Mouse (Mus musculus): ENCODE results near the gene Ufc1. TPM values are rescaled to one million over a fixed set of nuclear protein-coding genes. Genes with fewer than 3 reads are reported as not detected.

Gene Ufc1
- total and polyA plus RNA-seq, 2 experiments from 2014 or later: 83.7 to 128 TPM

DNA sequence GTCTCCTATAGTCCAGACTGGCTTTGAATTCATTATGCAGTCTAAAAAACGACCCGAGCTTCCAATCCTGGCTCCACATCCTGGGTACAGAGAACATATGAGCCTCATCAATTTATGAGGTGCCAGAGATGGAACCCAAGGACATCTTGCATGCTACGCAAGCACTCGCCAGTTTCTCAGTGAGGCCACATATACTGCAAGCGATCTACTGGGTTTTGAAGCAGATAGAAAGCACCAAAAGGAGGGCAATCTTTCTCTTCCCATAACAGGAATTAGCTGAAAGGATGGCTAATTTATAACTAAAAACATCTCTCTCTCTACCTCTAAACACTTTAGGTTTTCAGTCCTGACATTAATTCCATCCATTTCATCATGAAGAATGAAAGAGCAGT is 922 bp downstream of the Ufc1 start:
- peak overlapping the region; percentile 68 for H3K4me2 ChIP-seq (ENCODE audit: low read depth, low read length, poor library complexity, severe bottlenecking)
- H3K9ac ChIP-seq (replicated peaks; ENCODE audit: low read length, poor library complexity, severe bottlenecking): peak overlapping the region; percentile 94
- peak overlapping the region; percentile 66 for H3K4me3 ChIP-seq (ENCODE audit: low read depth, low read length)
- TF ChIP-seq CTCF (IDR thresholded peaks at IDR 0.05): no peak
- H3K27me3 ChIP-seq (ENCODE audit: insufficient read depth, low read length): peaks cover 12% of the 10 kb centered on the region
- 0 out of 2 replicates have a peak, but pooled peaks cover 5% of the 10 kb centered on the region for H3K36me3 ChIP-seq (ENCODE audit: insufficient read depth, low read length)
- DNase-seq (ENCODE audit: low spot score): no peak
- no peak for ATAC-seq (ENCODE audit: low FRiP score)
- no peaks in the 10 kb centered on the region for H3K4me1 ChIP-seq (ENCODE audit: insufficient read depth, low read length)
- H3K27ac ChIP-seq (ENCODE audit: low read depth, low read length): peak overlapping the region; percentile 93
- no peaks in the 10 kb centered on the region for H3K9me3 ChIP-seq (ENCODE audit: low read length)
- WGBS: 43% methylated on average over 5 of the region's 5 CpGs

DNA sequence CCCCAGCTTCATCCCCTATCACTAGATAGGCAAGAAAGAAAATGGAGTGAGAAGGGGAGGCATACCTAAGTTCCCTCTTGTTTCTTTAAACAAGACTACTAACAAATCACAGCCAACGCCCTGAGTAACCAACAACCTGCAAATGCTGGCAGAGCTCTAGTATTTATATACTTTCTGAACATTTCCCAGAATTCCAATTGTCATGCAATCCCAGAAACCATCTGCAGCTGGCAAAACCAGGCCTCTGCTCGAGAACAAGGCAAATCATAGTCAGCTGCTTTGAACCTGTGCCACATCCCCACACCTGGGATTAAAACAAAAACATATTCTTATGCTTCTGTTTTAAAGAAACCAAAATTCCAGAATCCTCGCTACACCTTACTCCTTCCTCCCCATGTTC is 1.5 kb downstream of the Ufc1 start:
- Histone ChIP-seq H3K9ac (replicated peaks; ENCODE audit: low read length, poor library complexity, severe bottlenecking) (no peak overlapping the region; the same call in 1 of the 2 replicates), H3K4me1 (ENCODE audit: insufficient read depth, low read length) (0 out of 2 replicates have a peak, but pooled peaks cover 2% of the 10 kb centered on the region), H3K36me3 (ENCODE audit: insufficient read depth, low read length) (0 out of 2 replicates have a peak, but pooled peaks cover 9% of the 10 kb centered on the region), H3K4me2 (ENCODE audit: low read depth, low read length, poor library complexity, severe bottlenecking) (peak overlapping the region; percentile 68; the same call in 1 of the 2 replicates), H3K9me3 (ENCODE audit: low read length) (no peaks in the 10 kb centered on the region), H3K27ac (ENCODE audit: low read depth, low read length) (peak overlapping the region; percentile 93; the same call in 1 of the 2 replicates), H3K4me3 (ENCODE audit: low read depth, low read length) (peak overlapping the region; percentile 66), H3K27me3 (ENCODE audit: insufficient read depth, low read length) (peaks cover 12% of the 10 kb centered on the region)
- WGBS: 88% methylated on average over 3 of the region's 3 CpGs
- TF ChIP-seq CTCF (IDR thresholded peaks at IDR 0.05): no peak
- DNase-seq (ENCODE audit: low spot score) (no peak), ATAC-seq (ENCODE audit: low FRiP score) (no peak)

GRCm38 (mm10) chr1:171288328-171288727 is 6.5 kb downstream of the Ufc1 start:
- Histone ChIP-seq H3K36me3 (ENCODE audit: insufficient read depth, low read length) (peaks cover 30% of the 10 kb centered on the region), H3K27ac (ENCODE audit: low read depth, low read length) (peak overlapping the region; percentile 67; the same call in 1 of the 2 replicates), H3K9ac (replicated peaks; ENCODE audit: low read length, poor library complexity, severe bottlenecking) (no peak overlapping the region), H3K27me3 (ENCODE audit: insufficient read depth, low read length) (no peaks in the 10 kb centered on the region), H3K4me3 (ENCODE audit: low read depth, low read length) (peak overlapping the region; percentile 57; the same call in 1 of the 2 replicates), H3K4me1 (ENCODE audit: insufficient read depth, low read length) (peaks cover 6% of the 10 kb centered on the region; the same call in 1 of the 2 replicates), H3K9me3 (ENCODE audit: low read length) (no peaks in the 10 kb centered on the region), H3K4me2 (ENCODE audit: low read depth, low read length, poor library complexity, severe bottlenecking) (peak overlapping the region; percentile 53; the same call in 1 of the 2 replicates)
- ATAC-seq (ENCODE audit: low FRiP score) (no peak), DNase-seq (ENCODE audit: low spot score) (no peak)
- no peak for TF ChIP-seq CTCF (IDR thresholded peaks at IDR 0.05)
- 70% methylated on average over 4 of the region's 4 CpGs for WGBS

DNA sequence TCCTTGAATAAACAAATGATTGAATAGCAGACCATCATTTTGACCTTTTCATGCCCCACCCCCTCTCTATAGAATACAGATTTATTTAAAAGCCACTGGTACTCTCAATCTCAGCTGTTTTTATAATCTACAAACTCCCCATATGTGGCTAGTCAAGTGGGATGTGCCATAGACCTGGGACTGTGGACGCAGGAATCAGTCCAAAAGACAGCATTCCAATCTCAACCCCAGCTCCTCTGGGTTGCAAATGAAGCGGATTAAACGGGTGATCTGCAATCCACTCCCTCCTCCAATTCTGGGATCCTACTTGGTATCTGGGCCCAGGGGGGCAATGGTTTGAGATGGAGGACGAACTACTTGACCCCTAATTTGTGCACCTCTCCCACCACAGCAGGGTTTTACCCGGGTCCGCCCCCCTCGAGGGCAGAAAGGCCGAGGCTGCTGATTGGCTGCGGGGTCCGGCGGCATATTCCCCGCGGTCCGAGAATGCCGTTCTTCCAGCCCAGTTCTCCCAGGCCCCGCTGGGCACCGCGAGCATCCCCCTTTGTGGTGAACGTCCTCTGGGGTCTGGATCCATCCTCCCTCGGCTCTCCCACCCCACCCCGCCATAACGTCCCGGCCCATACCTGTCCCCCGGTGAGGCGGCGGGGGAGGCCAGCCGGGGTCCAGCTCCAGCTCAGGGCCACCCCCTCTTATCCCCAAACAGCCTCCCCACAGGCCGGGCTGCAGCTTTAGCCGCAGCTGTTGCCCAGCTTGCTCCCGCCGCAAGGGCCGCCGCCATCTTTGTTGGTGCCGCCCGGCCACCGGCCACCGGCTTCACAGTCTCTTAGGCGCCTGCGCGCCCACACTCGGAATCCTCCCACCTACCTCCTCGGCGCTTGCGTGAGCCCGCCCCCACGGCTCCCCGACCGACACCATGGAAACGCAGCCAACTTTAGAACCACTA is 7.4 kb downstream of the Ufc1 start, which contains the start of gene Usp21:
Gene Usp21, minus strand, starts transcription at position 856 of the 946 bp plus-strand sequence.
- WGBS: under 1% methylated on average over 45 of the region's 49 CpGs
- no peaks in the 10 kb centered on the region for H3K9me3 ChIP-seq (ENCODE audit: low read length)
- ATAC-seq (ENCODE audit: low FRiP score): peak; percentile 94
- TF ChIP-seq CTCF (IDR thresholded peaks at IDR 0.05): no peak
- peak within 1 kb of the TSS; percentile 89 for H3K9ac ChIP-seq (replicated peaks; ENCODE audit: low read length, poor library complexity, severe bottlenecking)
- peak; percentile 96 for DNase-seq (ENCODE audit: low spot score)
- peak within 1 kb of the TSS; percentile 53 for H3K4me2 ChIP-seq (ENCODE audit: low read depth, low read length, poor library complexity, severe bottlenecking)
- H3K4me1 ChIP-seq (ENCODE audit: insufficient read depth, low read length): peaks cover 6% of the 10 kb centered on the region; the same call in 1 of the 2 replicates
- H3K27me3 ChIP-seq (ENCODE audit: insufficient read depth, low read length): no peaks in the 10 kb centered on the region
- peak within 1 kb of the TSS; percentile 91 for H3K27ac ChIP-seq (ENCODE audit: low read depth, low read length)
- H3K4me3 ChIP-seq (ENCODE audit: low read depth, low read length): peak within 1 kb of the TSS; percentile 57
- H3K36me3 ChIP-seq (ENCODE audit: insufficient read depth, low read length): peaks cover 34% of the 10 kb centered on the region

GRCm38 (mm10) chr1:171286517-171286916 is 8.3 kb downstream of the Ufc1 start:
- Histone ChIP-seq H3K4me2 (ENCODE audit: low read depth, low read length, poor library complexity, severe bottlenecking) (peak overlapping the region; percentile 53), H3K27me3 (ENCODE audit: insufficient read depth, low read length) (no peaks in the 10 kb centered on the region), H3K36me3 (ENCODE audit: insufficient read depth, low read length) (peaks cover 35% of the 10 kb centered on the region), H3K4me3 (ENCODE audit: low read depth, low read length) (peak overlapping the region; percentile 57), H3K27ac (ENCODE audit: low read depth, low read length) (no peak overlapping the region; the same call in 1 of the 2 replicates), H3K9me3 (ENCODE audit: low read length) (no peaks in the 10 kb centered on the region), H3K4me1 (ENCODE audit: insufficient read depth, low read length) (peaks cover 6% of the 10 kb centered on the region; the same call in 1 of the 2 replicates), H3K9ac (replicated peaks; ENCODE audit: low read length, poor library complexity, severe bottlenecking) (peak overlapping the region; percentile 89; the same call in 1 of the 2 replicates)
- no peak for ATAC-seq (ENCODE audit: low FRiP score)
- DNase-seq (ENCODE audit: low spot score): no peak
- WGBS: 89% methylated on average over 19 of the region's 19 CpGs
- no peak for TF ChIP-seq CTCF (IDR thresholded peaks at IDR 0.05)
